Mouse (Mus musculus): ENCODE results near the gene Dact3. TPM values are rescaled to one million over a fixed set of nuclear protein-coding genes. Genes with fewer than 3 reads are reported as not detected.

The Dact3 gene
- polyA plus RNA-seq, 1 experiment, result 154 TPM

- DNase-seq (ENCODE audit: extremely low spot score in 1 of 2, low spot score in 1 of 2), result no peak
Measured at GRCm38 (mm10) chr7:16853302-16853831, 21.8 kb upstream of the Dact3 start.

DNA sequence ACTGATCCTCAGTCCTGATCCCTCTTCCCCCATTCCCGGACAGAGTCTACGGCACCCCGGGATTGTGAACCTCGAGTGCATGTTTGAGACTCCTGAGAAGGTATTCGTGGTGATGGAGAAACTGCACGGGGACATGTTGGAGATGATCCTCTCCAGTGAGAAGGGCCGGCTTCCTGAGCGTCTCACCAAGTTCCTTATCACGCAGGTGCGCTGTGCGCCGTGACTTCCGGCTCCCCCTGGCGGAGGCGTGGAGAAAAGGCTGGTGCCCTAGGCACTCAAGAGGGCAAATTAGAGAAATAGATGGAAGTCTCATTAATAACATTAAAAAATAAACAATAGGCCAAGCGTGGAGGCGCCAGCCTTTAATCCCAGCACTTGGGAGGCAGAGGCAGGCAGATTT, 16.8 kb upstream of the Dact3 start:
- DNase-seq (ENCODE audit: extremely low spot score in 1 of 2, low spot score in 1 of 2), result no peak

GRCm38 (mm10) chr7:16859902-16860651, 15.0 kb upstream of the Dact3 start:
- peak in 1 of 2 experiments; percentile 85 for DNase-seq (ENCODE audit: extremely low spot score in 1 of 2, low spot score in 1 of 2)

DNA sequence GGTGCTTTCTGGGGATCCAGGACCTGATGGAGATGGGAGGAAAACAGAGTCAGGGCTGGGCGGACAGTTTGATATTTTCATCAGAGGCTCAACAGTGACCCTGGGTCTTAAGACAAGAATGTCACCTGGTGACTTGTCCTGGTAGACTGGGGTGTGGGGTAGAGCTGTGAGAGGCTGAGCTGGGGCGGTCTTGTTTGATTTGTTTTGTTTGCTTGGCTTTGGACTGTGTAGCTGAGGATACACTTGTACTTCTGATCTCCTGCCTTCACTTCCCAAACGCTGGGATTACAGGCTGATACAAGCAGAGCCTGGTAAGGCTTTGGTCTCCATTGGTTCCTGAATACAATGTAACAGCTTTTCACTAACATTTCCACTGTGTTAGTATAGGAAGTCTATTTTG, 7.6 kb upstream of the Dact3 start:
- DNase-seq (ENCODE audit: extremely low spot score in 1 of 2, low spot score in 1 of 2), result no peak

DNA sequence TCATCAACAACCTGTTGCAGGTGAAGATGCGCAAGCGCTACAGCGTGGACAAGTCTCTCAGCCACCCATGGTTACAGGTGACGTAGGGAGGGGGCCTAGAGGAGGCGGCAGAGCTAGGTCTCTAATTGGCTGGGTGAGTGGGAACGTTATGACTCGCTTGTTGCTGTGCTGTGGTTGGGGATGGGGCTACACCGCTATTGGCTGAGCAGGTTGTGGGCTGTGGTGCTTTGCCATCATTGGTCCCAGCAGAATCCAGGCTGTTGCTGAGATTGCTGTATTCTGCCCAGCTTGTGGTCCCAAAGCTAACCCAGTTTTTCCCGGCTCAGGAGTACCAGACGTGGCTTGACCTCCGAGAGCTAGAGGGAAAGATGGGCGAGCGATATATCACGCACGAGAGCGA, 5.6 kb upstream of the Dact3 start:
- peak; percentile 95 to 97 for DNase-seq (ENCODE audit: extremely low spot score in 1 of 2, low spot score in 1 of 2)

DNA sequence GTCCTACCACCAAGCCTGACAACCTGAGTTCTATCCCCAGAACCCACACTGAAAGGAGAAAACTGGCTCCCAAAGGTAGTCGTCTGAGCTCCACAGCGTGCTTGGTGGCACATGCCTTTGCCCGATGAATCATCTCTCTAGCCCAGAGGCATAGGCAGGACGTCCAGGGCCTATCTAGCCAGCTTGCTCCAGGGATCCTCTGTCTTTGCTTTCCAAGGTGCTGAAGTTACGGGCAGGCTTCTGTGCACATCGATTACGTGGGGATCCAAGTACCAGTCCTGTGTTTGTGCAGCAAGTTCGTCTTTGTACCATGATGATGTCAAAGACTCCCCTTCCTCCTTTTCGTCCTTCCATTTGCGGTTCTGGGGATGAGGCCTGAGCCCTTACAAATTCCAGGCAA, 3.5 kb upstream of the Dact3 start:
- DNase-seq (ENCODE audit: extremely low spot score in 1 of 2, low spot score in 1 of 2), result no peak

- no peak for DNase-seq (ENCODE audit: extremely low spot score in 1 of 2, low spot score in 1 of 2)
Measured at GRCm38 (mm10) chr7:16872478-16872877, 2.6 kb upstream of the Dact3 start.

- no peak for DNase-seq (ENCODE audit: extremely low spot score in 1 of 2, low spot score in 1 of 2)
Measured at GRCm38 (mm10) chr7:16873392-16873791, 1.7 kb upstream of the Dact3 start.

DNA sequence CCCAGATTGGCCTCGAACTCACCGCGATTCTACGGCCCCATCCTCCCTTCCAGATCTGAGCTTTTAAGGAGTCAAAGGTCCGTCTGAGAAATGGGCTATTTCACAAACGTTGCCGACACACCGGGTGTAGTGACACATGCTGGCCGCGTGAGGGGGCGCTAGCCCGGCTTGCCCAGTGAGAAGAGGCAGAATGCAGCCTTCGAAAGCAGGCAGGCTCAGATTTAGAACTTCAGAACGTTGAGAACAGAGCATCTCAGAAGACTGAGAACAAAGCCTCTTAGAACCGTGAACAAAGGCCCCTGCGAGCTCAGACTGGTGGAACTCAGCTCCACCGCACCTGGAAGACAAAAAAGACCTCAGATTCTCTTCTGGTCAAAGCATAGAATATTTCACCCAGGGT, 927 bp upstream of the Dact3 start:
- peak; percentile 49 to 84 for DNase-seq (ENCODE audit: extremely low spot score in 1 of 2, low spot score in 1 of 2)

DNA sequence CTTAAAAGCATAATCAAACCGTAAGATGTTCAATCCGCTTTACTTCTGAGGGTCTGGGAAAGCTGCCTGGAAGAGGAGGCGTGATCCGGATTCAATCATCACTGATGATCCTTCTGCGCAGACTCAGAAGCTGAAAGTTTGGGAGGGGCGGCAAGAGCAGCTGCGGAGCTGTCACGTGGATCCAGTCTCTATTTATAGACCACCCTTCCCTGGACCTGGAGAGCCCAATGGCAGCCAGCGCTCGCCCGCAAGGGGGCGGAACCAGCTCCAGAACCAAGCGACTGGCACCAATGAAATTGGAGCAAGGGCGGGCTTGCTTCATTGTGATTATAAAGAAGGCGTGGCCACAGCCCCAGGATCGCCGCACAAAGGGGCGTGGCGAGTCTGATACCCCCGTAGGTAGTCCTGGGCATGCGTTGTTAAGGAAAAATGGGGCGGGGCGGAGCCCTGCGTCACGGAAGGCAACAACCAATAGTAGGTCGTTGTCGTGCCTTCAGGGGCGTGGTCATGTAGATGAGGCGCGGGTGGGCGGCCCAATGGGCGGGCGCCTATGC, 284 bp upstream of the Dact3 start:
- DNase-seq (ENCODE audit: extremely low spot score in 1 of 2, low spot score in 1 of 2), result peak; percentile 100

DNA sequence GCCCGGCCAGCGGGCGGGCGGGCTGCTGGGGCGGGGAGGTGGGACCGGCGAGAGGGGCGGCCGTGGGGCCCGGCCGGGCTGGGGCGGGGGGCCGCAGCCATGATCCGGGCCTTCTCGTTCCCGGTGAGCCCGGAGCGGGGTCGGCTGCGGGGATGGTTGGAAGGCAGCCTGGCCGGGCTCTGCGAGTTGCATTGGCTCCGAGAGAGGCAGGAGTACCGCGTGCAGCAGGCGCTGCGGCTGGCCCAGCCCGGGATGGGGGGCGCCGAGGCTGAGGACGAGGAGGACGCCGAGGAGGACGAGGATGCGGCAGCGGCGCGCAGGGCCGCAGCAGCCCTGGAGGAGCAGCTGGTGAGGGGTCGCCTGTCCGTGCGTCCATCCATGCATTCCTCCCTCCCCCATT, 209 bp downstream of the Dact3 start:
- DNase-seq (ENCODE audit: extremely low spot score in 1 of 2, low spot score in 1 of 2), result no peak

DNA sequence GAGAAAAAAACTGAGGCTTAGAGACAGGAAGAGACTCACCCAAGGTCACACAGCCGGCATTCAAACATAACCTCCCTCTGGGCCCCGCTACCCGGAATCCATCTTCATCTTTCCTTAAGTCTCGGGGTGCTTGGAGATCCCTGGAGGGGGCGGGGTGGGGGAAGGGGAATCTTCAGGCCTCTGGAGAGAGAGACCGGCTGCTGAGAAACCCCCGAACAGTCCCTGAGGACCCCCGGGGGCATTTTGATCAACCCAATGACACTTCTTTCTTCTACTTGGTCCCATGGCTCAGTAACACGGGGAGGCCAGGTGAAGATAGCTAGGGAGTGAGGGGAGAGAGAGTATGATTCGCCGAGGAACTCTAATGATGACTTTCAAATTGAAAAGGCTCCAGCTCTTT, 889 bp downstream of the Dact3 start:
- DNase-seq (ENCODE audit: extremely low spot score in 1 of 2, low spot score in 1 of 2), result no peak

GRCm38 (mm10) chr7:16876608-16877007, 1.5 kb downstream of the Dact3 start:
- no peak for DNase-seq (ENCODE audit: extremely low spot score in 1 of 2, low spot score in 1 of 2)

DNA sequence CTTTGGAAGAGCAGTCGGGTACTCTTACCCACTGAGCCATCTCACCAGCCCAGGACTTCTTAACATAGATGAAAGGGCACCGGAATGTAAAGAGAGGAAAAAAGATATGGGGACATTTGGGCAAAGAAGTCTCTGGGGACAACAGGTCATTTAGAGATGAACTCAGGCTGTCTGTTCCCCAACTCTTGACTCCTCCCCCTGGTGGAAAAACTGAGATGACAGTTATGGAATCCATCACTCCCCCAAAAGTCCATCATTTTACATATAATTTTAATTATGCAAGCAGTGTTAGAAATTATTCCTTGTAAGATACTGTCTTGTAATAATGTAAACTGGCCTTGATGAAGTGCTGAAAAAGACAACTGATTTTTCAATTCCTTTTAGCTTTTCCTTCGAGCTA, 2.6 kb downstream of the Dact3 start:
- no peak for DNase-seq (ENCODE audit: extremely low spot score in 1 of 2, low spot score in 1 of 2)

GRCm38 (mm10) chr7:16879796-16880547, 4.9 kb downstream of the Dact3 start:
- no peak for DNase-seq (ENCODE audit: extremely low spot score in 1 of 2, low spot score in 1 of 2)

GRCm38 (mm10) chr7:16880615-16881014, 5.5 kb downstream of the Dact3 start:
- DNase-seq (ENCODE audit: extremely low spot score in 1 of 2, low spot score in 1 of 2), result no peak

DNA sequence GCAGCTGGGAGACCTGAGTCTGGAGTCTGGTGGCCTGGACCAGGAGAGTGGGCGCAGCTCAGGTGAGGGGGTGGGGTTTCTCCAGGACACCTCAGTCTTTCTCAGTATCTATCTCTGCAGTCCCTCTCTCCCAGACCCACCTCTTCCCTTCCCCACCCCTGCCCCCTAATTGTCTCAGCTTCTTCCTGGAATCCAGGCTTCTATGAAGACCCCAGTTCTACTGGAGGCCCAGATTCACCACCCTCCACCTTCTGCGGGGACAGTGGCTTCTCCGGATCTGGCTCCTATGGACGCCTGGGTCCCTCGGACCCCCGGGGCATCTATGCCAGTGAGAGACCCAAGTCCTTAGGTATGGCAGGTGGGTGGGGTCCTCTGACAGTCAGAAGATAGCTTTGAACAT, 8.0 kb downstream of the Dact3 start:
- DNase-seq (ENCODE audit: extremely low spot score in 1 of 2, low spot score in 1 of 2), result no peak

DNA sequence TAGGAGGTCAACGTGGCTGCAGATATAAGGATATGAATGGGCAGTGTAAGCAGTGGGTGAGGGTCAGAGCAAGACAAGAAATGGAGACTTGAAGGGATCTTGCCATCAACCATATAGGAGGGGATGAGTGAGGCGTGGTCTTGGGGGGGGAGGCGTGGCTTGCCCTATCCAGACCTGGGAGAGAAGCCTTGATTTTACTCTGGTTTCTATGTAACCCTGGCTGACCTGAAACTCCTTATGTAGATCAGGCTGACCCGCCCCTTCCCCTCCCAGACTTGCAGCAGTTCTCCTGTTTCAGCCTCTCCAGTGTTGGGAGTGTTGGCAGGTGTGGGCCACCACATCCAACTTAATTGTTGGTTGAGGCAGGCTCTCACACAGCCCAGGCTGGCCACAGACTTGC, 9.2 kb downstream of the Dact3 start:
- no peak for DNase-seq (ENCODE audit: extremely low spot score in 1 of 2, low spot score in 1 of 2)

GRCm38 (mm10) chr7:16885271-16885776, 10.2 kb downstream of the Dact3 start:
- no peak for DNase-seq (ENCODE audit: extremely low spot score in 1 of 2, low spot score in 1 of 2)

- no peak for DNase-seq (ENCODE audit: extremely low spot score in 1 of 2, low spot score in 1 of 2)
Measured at GRCm38 (mm10) chr7:16885905-16886304, 10.8 kb downstream of the Dact3 start.

GRCm38 (mm10) chr7:16890536-16890935, 15.4 kb downstream of the Dact3 start:
- no peak for DNase-seq (ENCODE audit: extremely low spot score in 1 of 2, low spot score in 1 of 2)
